Mouse (Mus musculus) forebrain, embryonic 12.5 days (tissue): ENCODE measurements at regions not wholly inside any gene's neighbourhood (a gene's known extent, or its start where the extent isn't known, plus 50 kb on each side); places are given as distances from the start of the nearest gene placed in this dataset.

Source experiments
- ATAC-seq: fragments of 200-750 bp; cut with Nextera tagmentation; 2 replicates; pipeline ENCODE4 v1.8.0; 2017; ENCODE audit warnings: moderate TSS enrichment; ENCODE audit not compliant: low FRiP score
- H3K27ac ChIP-seq: fragments of 300-500 bp; sonication (generic); 2 replicates; pipeline ENCODE4 v1.5.1; 2016; ENCODE audit warnings: mild to moderate bottlenecking
- H3K27me3 ChIP-seq: fragments of 300-500 bp; sonication (generic); 2 replicates; pipeline ENCODE4 v1.6.1; 2016; ENCODE audit warnings: mild to moderate bottlenecking
- H3K36me3 ChIP-seq: fragments of 300-500 bp; sonication (generic); replicated peaks from 2 replicates; pipeline ENCODE4 v1.6.1; 2016; ENCODE audit warnings: mild to moderate bottlenecking
- H3K4me1 ChIP-seq: fragments of 300-500 bp; sonication (generic); 2 replicates; pipeline ENCODE4 v1.6.1; 2016
- H3K4me2 ChIP-seq: fragments of 300-500 bp; sonication (generic); 2 replicates; pipeline ENCODE4 v1.6.1; 2016; ENCODE audit warnings: mild to moderate bottlenecking, moderate library complexity
- H3K4me3 ChIP-seq: fragments of 300-500 bp; sonication (generic); replicated peaks from 2 replicates; pipeline ENCODE4 v1.5.1; 2016; ENCODE audit warnings: mild to moderate bottlenecking
- H3K9ac ChIP-seq: fragments of 300-500 bp; sonication (generic); 2 replicates; pipeline ENCODE4 v1.6.1; 2016; ENCODE audit warnings: mild to moderate bottlenecking
- H3K9me3 ChIP-seq: fragments of 300-500 bp; sonication (generic); 2 replicates; pipeline ENCODE4 v1.6.1; 2016
- WGBS: fragments of 180-500 bp; shearing (Covaris S2); methylation state at CpG from one replicate; pipeline ENCODE4 v1.1.7; 2016; 5-methylcytosine and 5-hydroxymethylcytosine counted together

DNA sequence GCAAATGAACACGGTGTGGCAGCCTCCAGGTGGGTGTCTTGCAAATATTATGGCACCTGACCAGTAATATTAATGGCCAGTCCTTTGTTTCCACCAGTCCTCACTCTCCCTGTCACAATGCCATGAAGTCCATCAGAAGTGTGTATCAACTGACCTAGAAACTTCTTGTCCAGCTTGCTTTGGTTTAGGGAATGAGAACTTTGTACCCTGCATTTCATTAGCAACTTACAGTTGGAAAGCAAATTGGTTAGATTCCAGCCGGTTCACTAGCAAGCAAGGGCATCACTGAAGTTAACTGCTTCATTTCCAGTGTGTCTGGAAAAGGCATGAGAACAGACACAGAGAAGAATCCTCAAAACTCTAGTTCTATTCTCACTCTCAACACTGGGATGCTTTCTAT lies 178.1 kb upstream of the Lyplal1 start:
- 72% methylated on average over 2 of the region's 2 CpGs for WGBS
- ATAC-seq: no peak
- H3K36me3 ChIP-seq: no peaks in the 10 kb centered on the region
- no peaks in the 10 kb centered on the region for H3K9me3 ChIP-seq
- H3K4me3 ChIP-seq: no peak overlapping the region
- no peak overlapping the region for H3K9ac ChIP-seq
- H3K27me3 ChIP-seq: no peaks in the 10 kb centered on the region
- no peak overlapping the region for H3K27ac ChIP-seq
- H3K4me1 ChIP-seq: no peaks in the 10 kb centered on the region; the same call in 1 of the 2 replicates
- H3K4me2 ChIP-seq: no peak overlapping the region

DNA sequence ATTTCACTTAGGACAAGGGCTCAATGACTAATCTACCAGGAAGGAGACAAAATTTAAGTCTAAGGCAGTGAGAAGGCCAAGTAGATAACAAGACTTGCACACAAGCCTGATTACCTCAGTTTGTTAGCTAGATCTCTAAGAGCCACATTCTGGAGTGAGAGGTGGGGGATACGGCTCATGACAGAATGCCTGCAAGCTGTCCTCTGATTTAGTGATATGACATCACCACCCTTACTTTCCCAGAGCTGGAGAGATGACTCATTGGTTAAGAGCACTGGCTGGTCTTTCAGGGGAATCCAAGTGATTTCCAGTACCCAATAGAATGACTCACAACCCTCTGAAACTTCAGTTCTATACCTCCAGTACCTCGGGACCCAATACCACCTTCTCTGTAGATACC lies 177.5 kb upstream of the Lyplal1 start:
- no peak for ATAC-seq
- WGBS: 84% methylated on average over 2 of the region's 2 CpGs
- no peaks in the 10 kb centered on the region for H3K27me3 ChIP-seq

DNA sequence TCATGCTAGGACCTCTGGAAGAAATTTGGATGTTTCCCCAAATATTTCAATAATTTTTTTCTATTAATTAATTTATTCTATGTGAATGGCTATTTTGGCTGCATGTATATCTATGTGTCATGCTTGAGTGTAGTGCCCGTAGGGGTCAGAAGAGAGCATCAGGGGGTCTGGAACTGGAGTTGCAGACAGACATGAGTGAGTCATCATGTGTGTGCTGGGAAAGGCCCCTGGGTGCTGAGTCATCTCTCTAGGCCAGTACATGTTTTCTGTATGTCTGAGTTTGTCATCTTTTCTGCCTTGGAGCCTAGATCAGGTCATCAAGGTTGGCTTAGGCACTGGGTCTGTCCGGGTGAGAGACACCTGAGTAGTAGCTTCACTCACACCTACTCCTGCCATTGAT lies 172.0 kb upstream of the Lyplal1 start:
- Histone ChIP-seq H3K4me1 (no peaks in the 10 kb centered on the region; the same call in 1 of the 2 replicates), H3K4me2 (no peak overlapping the region), H3K4me3 (no peak overlapping the region), H3K9ac (no peak overlapping the region), H3K27me3 (no peaks in the 10 kb centered on the region), H3K9me3 (no peaks in the 10 kb centered on the region), H3K36me3 (no peaks in the 10 kb centered on the region), H3K27ac (no peak overlapping the region)
- 87% methylated on average over 2 of the region's 2 CpGs for WGBS
- ATAC-seq: no peak

More for the DNA sequence above, 177.5 kb upstream of the Lyplal1 start:
- Histone ChIP-seq H3K36me3 (no peaks in the 10 kb centered on the region), H3K27ac (no peak overlapping the region), H3K4me1 (no peaks in the 10 kb centered on the region; the same call in 1 of the 2 replicates), H3K9me3 (no peaks in the 10 kb centered on the region), H3K4me2 (no peak overlapping the region), H3K4me3 (no peak overlapping the region), H3K9ac (no peak overlapping the region)

DNA sequence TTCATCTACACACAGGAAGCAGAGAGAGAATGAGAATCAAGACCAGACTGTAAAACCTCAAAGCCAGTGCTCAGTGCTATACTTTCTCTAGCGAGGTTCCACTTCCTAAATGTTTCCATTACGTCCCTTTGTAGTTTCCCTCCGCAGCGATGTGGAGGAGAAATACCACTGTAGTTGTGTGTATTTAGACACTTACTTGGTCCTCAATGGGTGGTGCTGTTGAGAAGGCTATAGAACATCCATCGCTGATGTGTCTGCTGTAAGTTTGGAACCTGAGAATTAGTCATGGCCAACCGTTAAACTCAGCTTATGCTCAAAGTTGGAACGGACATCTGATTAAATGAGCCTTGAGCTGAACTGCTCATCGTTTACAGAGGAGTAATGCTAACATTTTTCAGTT lies 170.7 kb upstream of the Lyplal1 start:
- Histone ChIP-seq H3K9ac (no peak overlapping the region), H3K27ac (no peak overlapping the region), H3K36me3 (no peaks in the 10 kb centered on the region), H3K4me3 (no peak overlapping the region), H3K9me3 (no peaks in the 10 kb centered on the region), H3K27me3 (no peaks in the 10 kb centered on the region), H3K4me1 (no peaks in the 10 kb centered on the region; the same call in 1 of the 2 replicates), H3K4me2 (no peak overlapping the region)
- no peak for ATAC-seq
- WGBS: 90% methylated on average over 8 of the region's 8 CpGs

DNA sequence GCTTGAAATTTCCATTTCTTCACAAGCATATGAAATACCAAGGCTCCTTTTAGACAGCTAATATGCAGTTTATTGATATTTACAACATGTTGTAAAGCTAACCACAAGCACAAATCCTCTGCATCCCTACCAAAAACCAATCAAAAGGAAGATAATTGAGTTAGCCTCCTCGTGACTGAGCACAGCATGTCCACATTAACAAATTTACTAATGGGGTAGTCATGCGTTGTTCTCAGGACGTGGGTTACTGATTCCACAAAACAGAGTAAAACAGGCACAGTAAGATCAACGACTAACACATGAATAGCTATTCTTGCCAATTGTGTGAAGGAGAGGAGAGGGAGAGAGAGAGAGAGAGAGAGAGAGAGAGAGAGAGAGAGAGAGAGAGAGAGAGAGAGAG lies 169.3 kb upstream of the Lyplal1 start:
- no peaks in the 10 kb centered on the region for H3K36me3 ChIP-seq
- H3K4me3 ChIP-seq: no peak overlapping the region
- no peaks in the 10 kb centered on the region for H3K4me1 ChIP-seq
- no peak for ATAC-seq
- H3K27me3 ChIP-seq: no peaks in the 10 kb centered on the region
- 14% methylated on average over 4 of the region's 4 CpGs for WGBS
- no peak overlapping the region for H3K4me2 ChIP-seq
- H3K9me3 ChIP-seq: no peaks in the 10 kb centered on the region
- H3K9ac ChIP-seq: no peak overlapping the region
- H3K27ac ChIP-seq: no peak overlapping the region

DNA sequence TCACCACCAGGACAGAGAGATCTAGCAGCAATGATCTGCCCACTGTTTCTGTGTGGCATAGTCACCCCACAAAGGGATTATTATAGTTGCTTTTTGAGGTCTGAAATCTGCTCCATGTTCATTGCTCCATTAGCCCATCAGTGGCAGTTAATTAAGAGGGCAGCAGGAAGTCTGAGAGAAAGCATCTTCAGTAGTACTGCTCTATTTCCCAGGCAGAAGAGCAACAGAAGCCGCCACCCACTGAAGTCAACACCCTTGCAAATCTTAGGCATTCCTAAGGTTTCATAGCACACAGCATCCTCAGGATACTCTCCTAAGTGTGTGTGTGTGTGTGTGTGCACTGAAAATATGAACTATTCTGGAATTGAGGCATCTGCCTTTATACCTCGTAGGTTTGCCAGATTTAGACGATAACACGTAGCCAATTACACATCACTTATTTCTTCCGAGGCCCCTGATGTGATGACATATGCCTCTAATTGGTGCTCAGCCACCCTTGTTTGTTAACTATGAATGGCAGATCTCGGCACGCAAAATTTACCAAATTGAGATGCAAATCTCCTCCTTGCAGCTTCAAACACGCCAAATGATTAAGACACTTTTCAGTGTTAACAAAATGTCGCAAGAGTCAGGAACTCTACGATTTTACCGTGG lies 161.0 kb upstream of the Lyplal1 start:
- H3K36me3 ChIP-seq: no peaks in the 10 kb centered on the region
- peaks cover 8% of the 10 kb centered on the region for H3K4me1 ChIP-seq
- H3K9me3 ChIP-seq: no peaks in the 10 kb centered on the region
- H3K4me2 ChIP-seq: peak overlapping the region; percentile 33
- peak; percentile 78; the same call in 1 of the 2 replicates for ATAC-seq
- peak overlapping the region; percentile 22 for H3K4me3 ChIP-seq
- WGBS: 21% methylated on average over 11 of the region's 11 CpGs
- H3K9ac ChIP-seq: no peak overlapping the region
- no peaks in the 10 kb centered on the region for H3K27me3 ChIP-seq
- H3K27ac ChIP-seq: peak overlapping the region; percentile 46; the same call in 1 of the 2 replicates

DNA sequence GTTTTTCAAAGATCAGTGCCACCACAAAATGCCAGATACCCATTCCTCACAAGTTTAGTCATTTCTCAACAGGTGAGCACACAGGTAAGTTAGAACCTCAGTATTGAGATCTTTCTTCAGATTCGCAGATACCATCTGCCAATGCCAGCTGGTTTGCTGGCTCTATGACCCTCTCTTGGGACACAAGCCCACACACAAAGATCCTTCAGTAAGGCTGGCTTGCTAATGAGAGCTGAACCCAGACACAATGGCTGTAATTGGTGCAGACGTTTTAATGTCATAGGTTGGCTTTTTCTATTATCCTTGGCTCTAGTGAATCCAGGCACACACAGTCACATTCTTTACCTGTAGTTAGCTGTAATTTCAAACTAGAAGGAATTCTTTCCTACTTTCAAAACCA lies 154.3 kb upstream of the Lyplal1 start:
- 44% methylated on average over 2 of the region's 2 CpGs for WGBS

DNA sequence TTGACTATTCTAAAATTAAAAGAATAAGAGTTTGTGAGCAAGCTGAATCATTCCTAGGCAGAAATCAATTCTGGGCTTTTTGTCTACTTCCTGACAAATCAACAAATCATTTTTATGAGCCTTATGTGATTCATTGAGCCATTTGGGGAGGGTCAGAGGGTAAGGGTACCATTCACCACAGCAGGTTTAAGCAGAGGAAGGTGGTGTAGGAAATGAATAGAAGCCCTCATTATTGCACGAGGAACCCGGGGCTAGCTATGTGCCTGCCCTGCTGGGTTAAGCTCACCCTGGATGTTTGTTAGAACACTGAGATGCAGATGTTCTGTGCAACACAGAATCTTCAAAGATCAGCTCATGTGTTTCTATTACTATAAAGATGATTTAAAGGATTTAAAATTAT lies 150.2 kb upstream of the Lyplal1 start:
- no peaks in the 10 kb centered on the region for H3K36me3 ChIP-seq
- no peak overlapping the region for H3K27ac ChIP-seq
- H3K27me3 ChIP-seq: no peaks in the 10 kb centered on the region
- ATAC-seq: no peak
- no peak overlapping the region for H3K4me2 ChIP-seq
- 43% methylated on average over 2 of the region's 2 CpGs for WGBS
- no peak overlapping the region for H3K4me3 ChIP-seq
- no peaks in the 10 kb centered on the region for H3K4me1 ChIP-seq
- H3K9ac ChIP-seq: no peak overlapping the region
- no peaks in the 10 kb centered on the region for H3K9me3 ChIP-seq

More for the DNA sequence above, 154.3 kb upstream of the Lyplal1 start:
- no peaks in the 10 kb centered on the region for H3K27me3 ChIP-seq
- H3K9ac ChIP-seq: no peak overlapping the region
- H3K9me3 ChIP-seq: no peaks in the 10 kb centered on the region
- ATAC-seq: no peak
- H3K36me3 ChIP-seq: no peaks in the 10 kb centered on the region
- H3K27ac ChIP-seq: no peak overlapping the region
- no peak overlapping the region for H3K4me2 ChIP-seq
- H3K4me1 ChIP-seq: no peaks in the 10 kb centered on the region
- H3K4me3 ChIP-seq: no peak overlapping the region

DNA sequence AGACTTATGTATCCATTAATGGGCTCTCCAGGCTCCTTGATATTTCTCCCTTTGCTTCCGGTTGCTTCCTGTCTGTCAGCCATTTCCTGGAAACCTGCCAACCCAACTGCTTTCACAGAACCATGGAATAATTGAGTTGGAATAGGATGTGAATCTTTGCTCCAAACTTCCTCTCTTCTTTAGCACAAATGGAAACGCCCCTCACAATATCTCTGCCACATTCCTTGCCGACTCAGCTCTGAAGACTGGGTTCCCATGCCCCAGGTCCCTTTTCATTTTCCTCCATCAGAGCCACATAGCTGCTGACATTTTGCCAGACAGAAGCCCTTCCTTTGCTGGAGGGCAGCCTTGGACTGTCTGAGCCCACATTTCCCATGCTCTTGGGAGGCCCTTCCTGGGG lies 147.5 kb upstream of the Lyplal1 start:
- no peaks in the 10 kb centered on the region for H3K36me3 ChIP-seq
- no peaks in the 10 kb centered on the region for H3K27me3 ChIP-seq
- H3K4me1 ChIP-seq: 0 out of 2 replicates have a peak, but pooled peaks cover 9% of the 10 kb centered on the region
- H3K27ac ChIP-seq: no peak overlapping the region
- no peak overlapping the region for H3K4me2 ChIP-seq
- no peak overlapping the region for H3K9ac ChIP-seq
- ATAC-seq: no peak
- H3K4me3 ChIP-seq: no peak overlapping the region
- 52% methylated on average over 3 of the region's 3 CpGs for WGBS
- H3K9me3 ChIP-seq: no peaks in the 10 kb centered on the region

DNA sequence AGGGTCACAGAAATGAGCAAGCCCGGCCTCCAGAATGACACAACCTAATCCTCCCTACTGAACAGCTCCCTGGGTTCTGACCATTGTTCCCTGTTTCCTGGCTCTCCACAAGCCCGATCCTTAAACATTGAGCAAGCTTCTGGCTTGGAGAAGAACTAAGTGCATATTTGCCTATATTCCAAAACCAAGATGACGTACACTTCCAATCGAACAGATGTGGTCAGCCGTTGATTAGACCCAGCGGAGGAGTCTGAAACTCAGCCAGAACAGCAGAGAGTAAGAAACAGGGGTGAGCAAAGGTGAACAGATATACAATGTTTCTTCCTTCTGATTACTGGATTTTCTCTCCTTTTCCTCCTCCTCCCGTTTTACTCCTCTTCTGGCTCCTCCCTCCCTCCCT lies 146.8 kb upstream of the Lyplal1 start:
- WGBS: 76% methylated on average over 7 of the region's 7 CpGs
- no peak overlapping the region for H3K9ac ChIP-seq
- no peak overlapping the region for H3K4me3 ChIP-seq
- no peaks in the 10 kb centered on the region for H3K27me3 ChIP-seq
- H3K4me1 ChIP-seq: 0 out of 2 replicates have a peak, but pooled peaks cover 9% of the 10 kb centered on the region
- no peaks in the 10 kb centered on the region for H3K9me3 ChIP-seq
- H3K4me2 ChIP-seq: no peak overlapping the region
- H3K36me3 ChIP-seq: no peaks in the 10 kb centered on the region
- no peak overlapping the region for H3K27ac ChIP-seq
- ATAC-seq: no peak

DNA sequence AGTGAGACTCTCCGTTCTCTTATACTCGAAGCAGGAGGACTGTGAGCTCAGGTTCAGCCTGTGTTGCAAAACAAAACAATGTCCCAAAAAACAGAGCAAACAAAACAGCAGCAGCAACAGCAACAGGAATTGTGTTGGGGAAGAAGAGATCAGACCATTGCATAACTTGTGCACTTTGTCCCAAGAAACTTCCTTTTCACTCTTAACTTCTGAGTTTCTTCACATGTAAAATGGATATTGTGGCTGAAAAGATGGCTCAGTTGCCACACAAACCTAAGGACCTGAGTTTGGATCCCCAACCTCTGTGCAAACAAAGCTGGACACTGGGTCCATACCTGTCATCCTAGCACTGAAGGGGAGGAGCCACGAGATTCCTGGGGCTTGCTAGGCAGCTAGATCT lies 146.1 kb upstream of the Lyplal1 start:
- H3K36me3 ChIP-seq: no peaks in the 10 kb centered on the region
- no peak overlapping the region for H3K4me3 ChIP-seq
- no peak overlapping the region for H3K9ac ChIP-seq
- ATAC-seq: no peak
- WGBS: 74% methylated on average over 3 of the region's 3 CpGs
- no peak overlapping the region for H3K4me2 ChIP-seq
- no peak overlapping the region for H3K27ac ChIP-seq
- H3K27me3 ChIP-seq: no peaks in the 10 kb centered on the region
- H3K4me1 ChIP-seq: 0 out of 2 replicates have a peak, but pooled peaks cover 9% of the 10 kb centered on the region
- H3K9me3 ChIP-seq: no peaks in the 10 kb centered on the region

DNA sequence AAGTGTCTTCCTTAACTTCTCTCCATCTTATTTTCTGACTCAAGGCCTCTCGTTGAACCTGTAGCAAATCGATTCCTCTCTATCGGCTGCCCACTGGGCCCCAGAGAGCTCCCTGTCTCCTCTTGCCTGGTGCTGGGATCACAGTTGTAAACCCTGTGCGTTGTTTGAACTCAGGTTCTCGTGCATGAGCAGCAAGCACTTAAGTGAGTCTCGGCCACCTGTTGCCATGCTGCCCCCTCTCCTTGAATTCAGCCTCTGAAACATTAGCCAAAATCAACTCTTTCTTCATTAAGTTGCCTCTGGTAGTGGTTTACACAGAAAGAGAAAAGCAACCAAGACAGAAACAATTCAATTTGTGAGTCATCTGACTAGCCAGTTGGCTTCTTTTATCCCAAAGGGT lies 144.9 kb upstream of the Lyplal1 start:
- Histone ChIP-seq H3K9ac (no peak overlapping the region), H3K27ac (no peak overlapping the region), H3K9me3 (no peaks in the 10 kb centered on the region), H3K4me1 (peaks cover 18% of the 10 kb centered on the region), H3K4me2 (no peak overlapping the region), H3K4me3 (no peak overlapping the region), H3K27me3 (no peaks in the 10 kb centered on the region), H3K36me3 (no peaks in the 10 kb centered on the region)
- 72% methylated on average over 6 of the region's 6 CpGs for WGBS
- ATAC-seq: no peak

DNA sequence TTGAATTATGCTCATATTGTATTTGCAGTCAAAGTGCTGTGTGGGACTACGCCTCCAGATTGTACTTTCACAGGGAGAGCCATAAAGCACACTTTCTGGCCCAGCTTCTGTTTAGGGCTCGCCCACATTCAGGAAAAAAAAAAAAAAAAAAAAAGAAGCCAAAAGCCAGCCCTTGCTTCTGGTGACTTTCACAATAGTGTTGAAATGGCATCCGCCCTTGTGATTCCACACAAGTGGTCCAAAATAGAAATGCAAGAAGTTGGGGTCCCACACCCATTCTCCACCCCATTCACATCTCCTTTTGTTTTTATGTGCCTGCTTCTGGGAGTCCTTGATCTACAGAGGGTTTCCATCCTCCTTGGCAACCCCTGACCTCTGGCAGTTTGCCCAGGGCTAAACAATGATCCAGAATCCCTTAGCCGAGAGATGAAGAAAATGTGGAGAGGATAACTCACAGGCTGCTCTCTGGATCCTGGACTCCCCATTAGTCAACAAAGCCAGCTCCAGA lies 144.3 kb upstream of the Lyplal1 start:
- no peaks in the 10 kb centered on the region for H3K27me3 ChIP-seq
- H3K4me3 ChIP-seq: no peak overlapping the region
- H3K27ac ChIP-seq: no peak overlapping the region
- 42% methylated on average over 4 of the region's 4 CpGs for WGBS
- no peaks in the 10 kb centered on the region for H3K36me3 ChIP-seq
- no peaks in the 10 kb centered on the region for H3K9me3 ChIP-seq
- H3K9ac ChIP-seq: no peak overlapping the region
- peak; percentile 58; the same call in 1 of the 2 replicates for ATAC-seq
- H3K4me1 ChIP-seq: peaks cover 19% of the 10 kb centered on the region
- no peak overlapping the region for H3K4me2 ChIP-seq
